ENCODE assay signal across 19 mouse cellular contexts in genomic region chr4:57940631-57941030, GRCm38 (mm10). TPM values are rescaled to one million over a fixed set of nuclear protein-coding genes. Genes with fewer than 3 reads are reported as not detected.
"Had no signal": no experiment of that assay in that cellular context is flagged by ENCODE, and none has a peak within 500 bp of the region (broad histone marks: within the 10 kb centered on the region; RNA-seq: fewer than 3 reads in every experiment).

No protein-coding gene starts in this region.

- H3K27me3 ChIP-seq: liver, embryonic 13.5 days; liver, embryonic 15.5 days; lung, embryonic 15.5 days; midbrain, embryonic 12.5 days; neural tube, embryonic 12.5 days had no signal

- H3K4me1 ChIP-seq: liver, embryonic 13.5 days; liver, embryonic 15.5 days; lung, embryonic 15.5 days; megakaryocyte, embryonic 14.5 days; midbrain, embryonic 12.5 days; neural tube, embryonic 12.5 days had no signal

- H3K9ac ChIP-seq: liver, embryonic 13.5 days; liver, embryonic 15.5 days; liver, postnatal 0 days; lung, embryonic 15.5 days; midbrain, embryonic 12.5 days; neural tube, embryonic 12.5 days had no signal

- H3K27ac ChIP-seq: liver, embryonic 13.5 days; liver, embryonic 15.5 days; lung, embryonic 15.5 days; macrophage; midbrain, embryonic 12.5 days; neural tube, embryonic 12.5 days had no signal

- DNase-seq: liver, embryonic 13.5 days; liver, postnatal 0 days; lung, adult 2 months; midbrain, embryonic 14.5 days; right cerebral cortex, postnatal 14 days; spleen, adult 18-20 months; thymus, adult 18-20 months; thymus, postnatal 14 days; thymus, postnatal 36 days had no signal

- H3K9me3 ChIP-seq: liver, embryonic 13.5 days; liver, embryonic 15.5 days; lung, embryonic 15.5 days; megakaryocyte, embryonic 14.5 days; midbrain, embryonic 12.5 days; neural tube, embryonic 12.5 days had no signal

- H3K4me2 ChIP-seq: liver, embryonic 13.5 days; liver, embryonic 15.5 days; lung, embryonic 15.5 days; midbrain, embryonic 12.5 days; neural tube, embryonic 12.5 days had no signal

- H3K4me3 ChIP-seq: liver, embryonic 13.5 days; liver, embryonic 15.5 days; lung, embryonic 15.5 days; megakaryocyte, embryonic 14.5 days; midbrain, embryonic 12.5 days; neural tube, embryonic 12.5 days had no signal

- ATAC-seq: liver, postnatal 0 days; lung, postnatal 0 days; midbrain, embryonic 16.5 days had no signal

RNA-seq across cellular contexts. Expression of gene D630039A03Rik, which starts 24.5 kb away (rescaled TPM):
- total RNA-seq: megakaryocyte progenitor cell, adult 5-6 weeks; neutrophil, adult 5-6 weeks had no signal
- polyA plus RNA-seq: macrophage; midbrain, embryonic 16.5 days had no signal
